Mouse (Mus musculus): ENCODE results near the gene Nuak1.
"Not testable (repeated sequence)": the region's sequence is repeated elsewhere in the genome, so short reads cannot be mapped to it uniquely, and the experiment has no call there.

The Nuak1 gene

GRCm38 (mm10) chr10:84440541-84441433, at the start of gene Nuak1:
Gene Nuak1 (minus strand): TSS chr10:84440597.
- peak; percentile 81 for DNase-seq (ENCODE audit: low read depth, low spot score)

DNA sequence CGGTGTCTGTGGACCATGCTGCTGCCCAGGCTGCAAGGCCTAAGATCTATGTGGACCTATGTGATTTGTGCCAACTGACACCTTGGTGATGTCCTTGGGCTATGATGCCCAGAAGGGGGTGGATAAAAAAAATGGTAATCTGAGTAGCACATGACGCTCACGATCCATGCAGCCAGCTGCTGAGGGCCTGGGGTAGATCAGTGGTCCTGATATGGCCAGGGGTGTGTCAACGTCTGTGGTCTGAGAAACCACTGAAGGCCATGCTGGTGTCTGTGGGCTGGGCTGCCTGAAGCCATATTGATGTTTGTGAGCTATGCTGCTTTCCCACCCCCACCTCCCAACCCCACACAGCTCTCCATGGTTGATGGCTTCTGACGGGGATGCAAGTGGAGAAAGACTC, 49.7 kb upstream of the Nuak1 start:
- DNase-seq (ENCODE audit: low read depth, low spot score), result no peak

DNA sequence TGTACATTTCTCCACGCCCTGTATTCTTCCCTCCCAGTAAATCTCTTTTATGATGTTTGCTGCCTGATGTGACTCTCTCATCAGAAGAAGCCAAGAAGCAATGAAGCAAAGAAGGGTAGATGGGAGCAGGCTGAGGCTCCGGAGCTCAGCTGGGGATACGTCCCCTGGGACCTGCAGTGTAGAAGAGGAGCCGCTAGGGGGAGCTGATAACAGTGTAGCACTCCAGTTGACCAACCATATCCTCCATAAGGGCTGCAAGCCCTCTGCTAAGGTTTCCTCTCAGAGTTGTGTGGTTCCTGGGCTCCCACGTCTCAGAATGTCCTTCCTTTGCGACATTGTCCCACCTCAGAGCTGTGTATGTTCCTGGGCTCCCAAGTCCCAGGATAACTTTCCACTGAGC, 47.9 kb upstream of the Nuak1 start:
- peak; percentile 37 for DNase-seq (ENCODE audit: low read depth, low spot score)

DNA sequence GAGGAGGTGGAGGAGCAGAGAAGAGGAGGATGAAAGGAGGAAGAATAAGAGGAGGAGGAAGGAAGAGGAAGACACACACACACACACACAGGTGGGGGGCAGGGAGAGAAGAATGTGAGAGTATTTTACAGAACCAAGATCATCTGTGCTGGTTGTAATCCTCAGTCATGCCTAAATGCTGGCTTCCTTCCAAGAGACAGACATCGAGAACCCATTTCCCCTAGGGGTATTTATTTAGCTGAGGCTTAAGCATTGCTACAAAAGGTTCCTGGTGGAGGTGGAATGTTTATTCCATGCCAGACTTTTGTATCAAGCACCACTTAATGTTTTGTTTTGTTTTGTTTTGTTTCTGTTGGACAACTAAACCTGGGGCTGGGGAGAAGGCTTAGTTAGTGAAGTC, 44.3 kb upstream of the Nuak1 start:
- DNase-seq (ENCODE audit: low read depth, low spot score), result no peak

DNA sequence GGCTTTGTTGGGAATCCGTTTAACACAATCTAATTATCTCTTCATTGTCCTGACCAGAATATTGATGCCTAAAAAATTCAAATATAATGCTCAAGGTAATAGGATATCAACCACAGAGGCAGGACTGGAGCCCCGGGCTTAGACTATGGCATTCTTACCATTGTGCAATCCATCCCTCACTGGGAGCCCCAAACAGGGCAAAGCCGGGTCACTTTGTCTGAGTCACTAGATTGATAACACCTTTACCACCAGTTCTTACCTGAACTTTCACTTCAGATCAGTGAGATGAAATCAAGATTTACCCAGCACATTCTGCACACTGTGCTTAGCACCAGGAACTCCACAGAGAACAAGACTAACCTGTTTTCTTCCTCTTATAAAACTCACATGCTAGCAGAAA, 43.2 kb upstream of the Nuak1 start:
- no peak for DNase-seq (ENCODE audit: low read depth, low spot score)

GRCm38 (mm10) chr10:84483069-84483468, 42.7 kb upstream of the Nuak1 start:
- DNase-seq (ENCODE audit: low read depth, low spot score), result no peak

DNA sequence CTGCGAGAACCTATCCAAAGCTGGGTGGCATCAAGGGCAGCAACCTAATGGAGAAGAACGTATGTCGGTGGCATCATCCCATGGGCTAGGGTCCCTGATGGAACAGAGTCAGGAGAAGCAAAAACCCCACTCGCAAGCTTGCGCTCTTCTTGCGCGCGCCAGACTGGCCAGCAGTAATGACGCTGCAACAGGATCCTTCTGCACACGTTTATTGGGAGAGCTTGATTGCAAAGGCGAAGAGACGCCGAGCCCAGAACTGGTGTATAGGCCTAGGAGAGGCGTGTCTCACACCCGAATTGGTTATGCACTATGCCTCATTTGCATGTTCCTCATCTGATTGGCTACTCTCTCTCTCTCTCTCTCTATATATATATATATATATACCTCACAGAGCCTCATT, 42.0 kb upstream of the Nuak1 start:
- DNase-seq (ENCODE audit: low read depth, low spot score), result not testable (repeated sequence)

DNA sequence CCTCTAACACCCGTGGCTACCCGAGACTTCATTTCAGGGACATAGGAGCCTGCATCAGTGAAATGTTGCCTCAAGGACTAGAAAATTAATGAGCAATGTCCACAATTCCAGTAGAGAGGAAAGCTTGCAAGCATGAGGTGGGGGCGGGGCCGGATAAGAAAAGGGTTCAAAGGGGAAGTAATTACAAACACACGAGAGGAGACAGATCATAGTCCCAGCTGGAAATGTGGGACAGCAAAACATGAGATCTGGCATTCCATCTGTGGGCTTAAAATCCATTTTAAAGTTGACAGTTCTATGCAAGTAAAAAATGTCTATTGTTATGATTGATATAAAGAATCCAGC, 40.9 kb upstream of the Nuak1 start:
- DNase-seq (ENCODE audit: low read depth, low spot score), result no peak

DNA sequence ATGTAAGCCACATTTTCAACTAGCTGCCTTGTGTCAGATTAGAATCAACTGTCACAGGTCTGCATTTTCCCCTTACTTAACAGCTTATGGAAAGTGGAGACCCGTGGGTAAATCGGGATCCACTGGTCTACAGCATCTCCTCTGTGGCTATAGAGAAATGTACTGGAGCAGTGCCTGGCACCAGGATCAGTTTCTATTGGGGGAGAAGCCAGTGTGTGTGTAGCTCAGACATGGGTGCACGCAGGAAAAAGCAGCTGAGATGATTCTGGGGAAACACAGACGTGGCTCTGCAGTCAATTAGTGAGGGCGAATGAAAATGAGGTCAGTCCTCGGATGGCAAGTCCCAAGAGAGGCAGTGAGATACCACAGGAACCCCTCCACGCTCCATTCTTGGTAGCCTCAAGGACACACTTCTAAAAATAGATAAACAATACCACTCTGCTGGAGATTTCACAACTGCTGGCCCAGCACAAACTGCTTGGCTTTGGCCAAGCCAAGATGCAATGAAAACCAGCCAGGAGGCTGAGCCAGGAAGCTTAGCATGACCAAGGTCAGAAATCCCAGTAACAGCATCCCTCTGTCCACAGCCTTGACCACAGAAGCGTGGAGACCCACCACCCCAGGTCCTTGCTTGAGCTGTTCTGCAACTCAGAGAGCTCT, 40.4 kb upstream of the Nuak1 start:
- DNase-seq (ENCODE audit: low read depth, low spot score), result no peak

GRCm38 (mm10) chr10:84480146-84480545, 39.7 kb upstream of the Nuak1 start:
- no peak for DNase-seq (ENCODE audit: low read depth, low spot score)

GRCm38 (mm10) chr10:84477613-84478076, 37.2 kb upstream of the Nuak1 start:
- DNase-seq (ENCODE audit: low read depth, low spot score), result peak; percentile 34

- DNase-seq (ENCODE audit: low read depth, low spot score), result no peak
Measured at GRCm38 (mm10) chr10:84477045-84477612, 36.7 kb upstream of the Nuak1 start.

GRCm38 (mm10) chr10:84467555-84468164, 27.3 kb upstream of the Nuak1 start:
- DNase-seq (ENCODE audit: low read depth, low spot score), result no peak

GRCm38 (mm10) chr10:84465511-84465910, 25.1 kb upstream of the Nuak1 start:
- no peak for DNase-seq (ENCODE audit: low read depth, low spot score)

GRCm38 (mm10) chr10:84460420-84461101, 20.2 kb upstream of the Nuak1 start:
- no peak for DNase-seq (ENCODE audit: low read depth, low spot score)

DNA sequence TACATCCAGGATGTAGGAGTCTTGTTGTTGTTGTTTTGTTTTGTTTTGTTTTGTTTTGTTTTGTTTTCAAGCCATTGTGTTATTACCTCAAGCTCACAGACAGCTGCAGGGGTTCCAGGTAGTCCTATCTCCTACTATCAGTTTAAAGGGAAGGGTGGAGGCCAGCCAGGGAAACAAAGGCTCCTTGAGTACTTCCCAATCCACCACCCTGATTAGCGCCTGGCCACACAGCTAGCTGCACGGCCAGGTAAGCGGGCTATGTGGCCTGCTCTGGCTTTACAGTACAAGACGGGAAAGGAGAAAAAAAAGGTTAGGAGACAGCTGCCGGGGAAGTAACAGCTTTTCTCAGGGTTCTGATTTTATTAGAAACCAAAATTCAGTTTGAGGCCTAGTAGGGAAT, 17.7 kb upstream of the Nuak1 start:
- no peak for DNase-seq (ENCODE audit: low read depth, low spot score)

DNA sequence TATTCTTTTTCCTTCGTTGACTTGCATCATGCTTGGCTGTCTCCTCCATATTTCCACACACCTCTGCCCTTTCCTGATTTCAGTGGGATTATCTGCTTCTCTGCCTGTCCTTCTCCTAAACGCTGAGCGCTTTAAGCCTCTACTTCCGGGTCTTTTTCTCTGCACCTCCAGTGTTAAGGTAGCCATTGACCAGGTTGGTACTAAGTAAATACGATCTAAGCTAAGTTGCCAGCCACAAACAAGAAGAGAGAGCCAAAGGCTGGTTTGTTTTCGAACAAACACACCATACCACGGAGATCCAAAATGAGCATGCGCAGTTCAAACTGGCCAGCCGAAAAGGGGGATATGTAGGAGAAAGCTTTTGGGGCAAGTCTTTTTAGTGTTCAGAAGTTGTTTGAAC, 17.1 kb upstream of the Nuak1 start:
- no peak for DNase-seq (ENCODE audit: low read depth, low spot score)

- no peak for DNase-seq (ENCODE audit: low read depth, low spot score)
Measured at GRCm38 (mm10) chr10:84456632-84457320, 16.4 kb upstream of the Nuak1 start.

DNA sequence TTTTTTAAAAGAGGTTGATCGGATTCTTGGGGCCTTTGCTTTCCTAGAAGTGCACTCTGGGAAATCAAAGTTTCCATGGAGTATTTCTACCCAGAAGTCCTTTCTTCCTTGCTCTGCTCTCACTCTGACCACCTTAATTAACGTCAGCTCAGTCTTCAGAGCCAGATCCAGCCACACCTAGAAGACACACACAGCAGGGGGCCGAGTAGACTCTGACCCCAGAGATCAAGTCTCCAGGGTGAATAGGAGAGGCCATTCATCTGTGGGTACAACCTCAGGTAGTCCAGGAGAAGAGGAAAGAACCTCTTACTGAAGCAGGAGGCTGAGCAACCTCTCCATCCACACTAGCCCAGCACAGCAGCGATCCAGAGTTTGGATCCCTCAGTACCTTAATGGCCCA, 11.5 kb upstream of the Nuak1 start:
- DNase-seq (ENCODE audit: low read depth, low spot score), result no peak

- DNase-seq (ENCODE audit: low read depth, low spot score), result peak; percentile 78
Measured at GRCm38 (mm10) chr10:84450654-84451053, 10.3 kb upstream of the Nuak1 start.

GRCm38 (mm10) chr10:84449733-84450132, 9.3 kb upstream of the Nuak1 start:
- no peak for DNase-seq (ENCODE audit: low read depth, low spot score)
